Mouse (Mus musculus) adipocyte (in vitro differentiated cells): ENCODE results near the gene Wdr73.

ENCODE experiments used
- DNase-seq: peaks from one replicate; pipeline ENCODE4 v3.0.0-alpha.2; 2016; ENCODE audit warnings: low spot score

The Wdr73 gene

GRCm38 (mm10) chr7:80855316-80855715 is 45.8 kb downstream of the Wdr73 start:
- DNase-seq, result no peak

- no peak for DNase-seq
These were observed 47.9 kb downstream of the Wdr73 start for GRCm38 (mm10) chr7:80853218-80853617.

- no peak for DNase-seq
These were observed 50.5 kb downstream of the Wdr73 start for GRCm38 (mm10) chr7:80850520-80850919.

GRCm38 (mm10) chr7:80849710-80850109 is 51.4 kb downstream of the Wdr73 start:
- DNase-seq, result peak; percentile 66

GRCm38 (mm10) chr7:80849267-80849666 is 51.8 kb downstream of the Wdr73 start:
- no peak for DNase-seq

GRCm38 (mm10) chr7:80846709-80847108 is 54.4 kb downstream of the Wdr73 start:
- DNase-seq, result no peak

- no peak for DNase-seq
These were observed 54.8 kb downstream of the Wdr73 start for GRCm38 (mm10) chr7:80846280-80846678.

- DNase-seq, result no peak
These were observed 55.3 kb downstream of the Wdr73 start for GRCm38 (mm10) chr7:80845621-80846279.

- no peak for DNase-seq
These were observed 56.4 kb downstream of the Wdr73 start for GRCm38 (mm10) chr7:80844691-80845090.

GRCm38 (mm10) chr7:80843910-80844640 is 57.0 kb downstream of the Wdr73 start:
- DNase-seq, result no peak

GRCm38 (mm10) chr7:80843176-80843575 is 57.9 kb downstream of the Wdr73 start:
- no peak for DNase-seq

- DNase-seq, result no peak
These were observed 58.9 kb downstream of the Wdr73 start for GRCm38 (mm10) chr7:80842132-80842531.

- DNase-seq, result no peak
These were observed 60.1 kb downstream of the Wdr73 start for GRCm38 (mm10) chr7:80840937-80841336.
